11 mouse cellular contexts compared by ENCODE assay signal in the genomic region with DNA sequence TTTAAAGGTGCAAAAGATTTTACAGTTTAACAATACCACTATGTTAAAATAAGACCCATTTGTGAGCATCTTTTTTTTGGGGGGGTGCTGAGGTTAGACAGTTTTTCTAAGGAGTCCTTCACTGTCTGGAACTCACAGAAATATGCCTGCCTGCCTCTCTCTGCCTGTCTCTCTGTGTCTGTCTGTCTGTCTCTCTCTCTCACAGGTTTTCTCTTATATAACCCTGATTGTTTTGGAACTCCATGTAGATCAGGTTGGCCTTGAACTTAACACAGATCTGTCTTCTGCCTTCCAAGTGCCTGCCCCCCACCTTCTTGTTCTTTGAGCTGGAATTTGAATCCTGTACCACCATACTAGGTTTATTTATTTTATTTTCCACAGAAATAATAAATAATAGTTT. TPM values are rescaled to one million over a fixed set of nuclear protein-coding genes. Genes with fewer than 3 reads are reported as not detected.
DNase-seq lines count a peak whose midpoint lies in the region; ATAC-seq and TF ChIP-seq lines count a peak whose summit lies in the region.
"Had no signal": no experiment of that assay in that cellular context is flagged by ENCODE, and none has a peak within 500 bp of the region (broad histone marks: within the 10 kb centered on the region; RNA-seq: fewer than 3 reads in every experiment).

No protein-coding gene starts in this region.

- peak overlapping the region; percentile 70 for H3K4me2 ChIP-seq in heart, embryonic 15.5 days
- H3K4me2 ChIP-seq in stomach, embryonic 16.5 days (ENCODE audit: low read depth, low read length) = peak overlapping the region; percentile 31; the same call in 1 of the 2 replicates
- no peak overlapping the region for H3K4me2 ChIP-seq in stomach, postnatal 0 days (replicated peaks; ENCODE audit: low read depth)
- H3K4me2 ChIP-seq in hindbrain, embryonic 14.5 days (replicated peaks) = peak overlapping the region; percentile 65
- peak overlapping the region; percentile 20; the same call in 1 of the 2 replicates for H3K4me2 ChIP-seq in neural tube, embryonic 15.5 days

- H3K4me3 ChIP-seq in heart, embryonic 15.5 days = no peak overlapping the region
- no peak overlapping the region for H3K4me3 ChIP-seq in stomach, embryonic 16.5 days (replicated peaks; ENCODE audit: low read length)
- H3K4me3 ChIP-seq in stomach, postnatal 0 days (ENCODE audit: low read depth, low read length) = no peak overlapping the region
- H3K4me3 ChIP-seq in hindbrain, embryonic 14.5 days (replicated peaks; ENCODE audit: low read length) = no peak overlapping the region; the same call in 1 of the 2 replicates
- no peak overlapping the region for H3K4me3 ChIP-seq in neural tube, embryonic 15.5 days (replicated peaks)

- TF ChIP-seq CTCF in stomach, postnatal 0 days (IDR thresholded peaks at IDR 0.05; ENCODE audit: low read depth) = no peak

- H3K36me3 ChIP-seq in heart, embryonic 15.5 days = no peaks in the 10 kb centered on the region
- no peaks in the 10 kb centered on the region for H3K36me3 ChIP-seq in stomach, embryonic 16.5 days (ENCODE audit: control insufficient read depth, insufficient read depth, low read length)
- H3K36me3 ChIP-seq in stomach, postnatal 0 days (ENCODE audit: control insufficient read depth, insufficient read depth, low read length) = no peaks in the 10 kb centered on the region
- no peaks in the 10 kb centered on the region for H3K36me3 ChIP-seq in hindbrain, embryonic 14.5 days (replicated peaks; ENCODE audit: control insufficient read depth, insufficient read depth)
- H3K36me3 ChIP-seq in neural tube, embryonic 15.5 days = no peaks in the 10 kb centered on the region

- no peak overlapping the region for H3K9ac ChIP-seq in heart, embryonic 15.5 days
- no peak overlapping the region for H3K9ac ChIP-seq in stomach, embryonic 16.5 days (ENCODE audit: low read length)
- no peak overlapping the region for H3K9ac ChIP-seq in stomach, postnatal 0 days (ENCODE audit: low read length)
- H3K9ac ChIP-seq in hindbrain, embryonic 14.5 days = no peak overlapping the region
- no peak overlapping the region for H3K9ac ChIP-seq in neural tube, embryonic 15.5 days (replicated peaks)

- no peaks in the 10 kb centered on the region for H3K27me3 ChIP-seq in heart, embryonic 15.5 days
- H3K27me3 ChIP-seq in stomach, embryonic 16.5 days (ENCODE audit: control insufficient read depth, insufficient read depth, low read length) = no peaks in the 10 kb centered on the region
- no peaks in the 10 kb centered on the region for H3K27me3 ChIP-seq in stomach, postnatal 0 days (ENCODE audit: control insufficient read depth, insufficient read depth, low read length)
- no peaks in the 10 kb centered on the region for H3K27me3 ChIP-seq in hindbrain, embryonic 14.5 days (ENCODE audit: control insufficient read depth, insufficient read depth, low read length)
- H3K27me3 ChIP-seq in neural tube, embryonic 15.5 days (replicated peaks) = no peaks in the 10 kb centered on the region

- no peak for ATAC-seq in heart, embryonic 15.5 days (replicated peaks; ENCODE audit: insufficient number of reproducible peaks, insufficient read depth, low FRiP score, low read depth)
- ATAC-seq in stomach, embryonic 16.5 days (ENCODE audit: insufficient read depth, low FRiP score) = no peak
- no peak for ATAC-seq in stomach, postnatal 0 days (ENCODE audit: low FRiP score, low TSS enrichment)
- no peak for ATAC-seq in hindbrain, embryonic 14.5 days (ENCODE audit: low FRiP score)
- no peak for ATAC-seq in neural tube, embryonic 15.5 days (ENCODE audit: low FRiP score)

- DNase-seq in heart, postnatal 36 days = no peak
- DNase-seq in stomach, postnatal 0 days (ENCODE audit: low spot score) = no peak
- DNase-seq in hindbrain, embryonic 14.5 days (ENCODE audit: low spot score) = no peak
- DNase-seq in gastrocnemius, postnatal 25 days = no peak
- DNase-seq in frontal cortex, adult 2 months (ENCODE audit: extremely low spot score in 1 of 2, low spot score in 1 of 2) = no peak
- DNase-seq: adrenal gland, adult 8-10 months; cerebellum, adult 11 months had no signal

- TF ChIP-seq EP300 in stomach, postnatal 0 days (optimal IDR thresholded peaks at IDR 0.05) = no peak

- no peaks in the 10 kb centered on the region for H3K9me3 ChIP-seq in heart, embryonic 15.5 days (replicated peaks)
- no peaks in the 10 kb centered on the region for H3K9me3 ChIP-seq in stomach, embryonic 16.5 days (replicated peaks; ENCODE audit: control insufficient read depth, low read length)
- no peaks in the 10 kb centered on the region for H3K9me3 ChIP-seq in stomach, postnatal 0 days (ENCODE audit: control insufficient read depth, low read length)
- no peaks in the 10 kb centered on the region for H3K9me3 ChIP-seq in hindbrain, embryonic 14.5 days (ENCODE audit: control insufficient read depth, low read length)
- H3K9me3 ChIP-seq in neural tube, embryonic 15.5 days (replicated peaks) = no peaks in the 10 kb centered on the region
- H3K9me3 ChIP-seq: G1E had no signal

- peaks cover 17% of the 10 kb centered on the region for H3K4me1 ChIP-seq in heart, embryonic 15.5 days (replicated peaks)
- peaks cover 12% of the 10 kb centered on the region for H3K4me1 ChIP-seq in stomach, embryonic 16.5 days (ENCODE audit: control insufficient read depth, insufficient read depth, low read length)
- 0 out of 2 replicates have a peak, but pooled peaks cover 2% of the 10 kb centered on the region for H3K4me1 ChIP-seq in stomach, postnatal 0 days (replicated peaks; ENCODE audit: control insufficient read depth, insufficient read depth)
- peaks cover 22% of the 10 kb centered on the region for H3K4me1 ChIP-seq in hindbrain, embryonic 14.5 days (replicated peaks; ENCODE audit: control insufficient read depth, insufficient read depth, low read length)
- peaks cover 19% of the 10 kb centered on the region for H3K4me1 ChIP-seq in neural tube, embryonic 15.5 days

- H3K27ac ChIP-seq in heart, embryonic 15.5 days = no peak overlapping the region
- no peak overlapping the region for H3K27ac ChIP-seq in stomach, embryonic 16.5 days (ENCODE audit: low read length)
- H3K27ac ChIP-seq in stomach, postnatal 0 days (replicated peaks) = no peak overlapping the region
- H3K27ac ChIP-seq in hindbrain, embryonic 14.5 days = no peak overlapping the region
- H3K27ac ChIP-seq in neural tube, embryonic 15.5 days (replicated peaks) = no peak overlapping the region

- intact Hi-C loops in heart, postnatal 36 days (cut with DNase I) = loop anchor here (5.0 kb wide), 1 partner anchor 188 kb away; a partner anchor contains a TSS

RNA-seq across cellular contexts. Expression of a gene that starts 2.2 kb away (rescaled TPM):
- 53.2 and 57.5 TPM in 2 replicates for polyA plus RNA-seq in heart, embryonic 15.5 days (2015; fragmentation: Nextera tagmentation; extraction: Ambion mirVana)
- total RNA-seq in heart, postnatal 36 days (2021) = 10 to 100 TPM; 63.0 to 65.3 TPM
- polyA plus RNA-seq in stomach, embryonic 16.5 days (2015; fragmentation: Nextera tagmentation; extraction: Ambion mirVana) = 57.5 and 62.7 TPM in 2 replicates
- polyA plus RNA-seq in stomach, postnatal 0 days (2015; fragmentation: Nextera tagmentation; extraction: Ambion mirVana) = 43.6 and 43.7 TPM in 2 replicates
- polyA plus RNA-seq in hindbrain, embryonic 14.5 days (2014; fragmentation: Nextera tagmentation; extraction: Ambion mirVana) = 92.9 and 102 TPM in 2 replicates
- 76.2 and 77.3 TPM in 2 replicates for polyA plus RNA-seq in neural tube, embryonic 15.5 days (2015; fragmentation: Nextera tagmentation; extraction: Ambion mirVana)
- total RNA-seq in gastrocnemius, postnatal 25 days (2021) = 10 to 100 TPM; 74.3 to 77.4 TPM
- polyA plus RNA-seq in frontal cortex, adult 2 months (2012; rRNA removed) = 38.2 and 39.7 TPM in 2 replicates

RNA-seq across cellular contexts. Expression of a gene that starts 58.9 kb away (rescaled TPM):
- polyA plus RNA-seq in heart, embryonic 15.5 days (2015; fragmentation: Nextera tagmentation; extraction: Ambion mirVana) = 0.14 and 0.80 TPM in 2 replicates
- total RNA-seq in heart, postnatal 36 days (2021) = under 1 TPM in 1 of 2 experiments, not detected in 1; 0.16 TPM
- 1.3 and 1.6 TPM in 2 replicates for polyA plus RNA-seq in stomach, embryonic 16.5 days (2015; fragmentation: Nextera tagmentation; extraction: Ambion mirVana)
- 0.75 and 1.0 TPM in 2 replicates for polyA plus RNA-seq in stomach, postnatal 0 days (2015; fragmentation: Nextera tagmentation; extraction: Ambion mirVana)
- polyA plus RNA-seq in hindbrain, embryonic 14.5 days (2014; fragmentation: Nextera tagmentation; extraction: Ambion mirVana) = 0.11 and 0.23 TPM in 2 replicates
- 0.06 and 1.1 TPM in 2 replicates for polyA plus RNA-seq in neural tube, embryonic 15.5 days (2015; fragmentation: Nextera tagmentation; extraction: Ambion mirVana)
- under 1 TPM; 0.11 to 0.26 TPM for total RNA-seq in gastrocnemius, postnatal 25 days (2021)
- 0.54 and 0.71 TPM in 2 replicates for polyA plus RNA-seq in frontal cortex, adult 2 months (2012; rRNA removed)
- polyA plus RNA-seq: G1E had no signal
